Mouse (Mus musculus): Measurements from ENCODE around the gene Gal3st2b. TPM values are rescaled to one million over a fixed set of nuclear protein-coding genes. Genes with fewer than 3 reads are reported as not detected.

Gal3st2b gene
- 0.40 TPM for total RNA-seq (2023)

GRCm38 (mm10) chr1:93918011-93918410, at the start of gene Gal3st2b:
Gene Gal3st2b, plus strand, starts transcription at chr1:93918311.

GRCm38 (mm10) chr1:93990209-93990608, 72.1 kb downstream of the Gal3st2b start, which contains the start of gene Gal3st2c:
Gene Gal3st2c, plus strand, starts transcription at chr1:93990509.

Other genes starting within 250 kb of the Gal3st2b start
- gene Bok, start 232.7 kb upstream of the Gal3st2b start, total RNA-seq (2023), result not detected
- gene Atg4b, start 166.8 kb upstream of the Gal3st2b start, total RNA-seq (2023), result 95.2 TPM
- gene Thap4, start 163.4 kb upstream of the Gal3st2b start, total RNA-seq (2023), result 16.2 TPM
- 50.3 TPM for gene Dtymk, start 116.4 kb upstream of the Gal3st2b start, total RNA-seq (2023)
- 34.2 TPM for gene Ing5, start 114.3 kb upstream of the Gal3st2b start, total RNA-seq (2023)
- gene D2hgdh, start 93.4 kb upstream of the Gal3st2b start, total RNA-seq (2023), result 58.5 TPM
- 0.58 TPM for gene Gal3st2, start 57.0 kb upstream of the Gal3st2b start, total RNA-seq (2023)
- gene Gal3st2c, start 72.2 kb downstream of the Gal3st2b start, total RNA-seq (2023), result 0.09 TPM
- not detected for gene Neu4, start 102.1 kb downstream of the Gal3st2b start, total RNA-seq (2023)
- 0.70 TPM for gene Pdcd1, start 134.2 kb downstream of the Gal3st2b start, total RNA-seq (2023)